Mouse (Mus musculus) ES-Bruce4 (cell line): ENCODE results near the gene Txlnb.
"Not testable (repeated sequence)": the region's sequence is repeated elsewhere in the genome, so short reads cannot be mapped to it uniquely, and the experiment has no call there.

ENCODE experiments used
- CTCF ChIP-seq: IDR thresholded peaks from one replicate; pipeline ENCODE4 v1.8.1; 2011; ENCODE audit warnings: low read depth, low read length
- EP300 ChIP-seq: IDR thresholded peaks from 2 replicates; pipeline ENCODE4 v1.6.1; 2011; ENCODE audit warnings: low read depth, low read length; ENCODE audit not compliant: insufficient read depth
- POLR2A ChIP-seq: IDR thresholded peaks from one replicate; pipeline ENCODE4 v1.8.1; 2011; ENCODE audit warnings: low read length; ENCODE audit not compliant: insufficient read depth

- TF ChIP-seq POLR2A, CTCF, EP300: not testable (repeated sequence)
Measured at GRCm38 (mm10) chr10:17820422-17820821, 24.4 kb downstream of the Txlnb start.
